Mouse (Mus musculus): ENCODE data around the gene Slc13a2.

The Slc13a2 gene

GRCm38 (mm10) chr11:78397397-78397796 is 24.6 kb downstream of the Slc13a2 start:
- peak; percentile 78 for DNase-seq (ENCODE audit: low read depth, low spot score)

- DNase-seq (ENCODE audit: low read depth, low spot score): no peak
Observed at GRCm38 (mm10) chr11:78396950-78397349, 25.1 kb downstream of the Slc13a2 start.

- DNase-seq (ENCODE audit: low read depth, low spot score): no peak
Observed at GRCm38 (mm10) chr11:78392728-78393127, 29.3 kb downstream of the Slc13a2 start.

GRCm38 (mm10) chr11:78386508-78387043 is 35.4 kb downstream of the Slc13a2 start, which contains the start of gene Foxn1:
Gene Foxn1, minus strand, starts transcription at chr11:78386558.
- DNase-seq (ENCODE audit: low read depth, low spot score): no peak

GRCm38 (mm10) chr11:78385776-78386175 is 36.2 kb downstream of the Slc13a2 start:
- DNase-seq (ENCODE audit: low read depth, low spot score): no peak

GRCm38 (mm10) chr11:78382701-78383100 is 39.3 kb downstream of the Slc13a2 start:
- DNase-seq (ENCODE audit: low read depth, low spot score): no peak

GRCm38 (mm10) chr11:78382286-78382685 is 39.7 kb downstream of the Slc13a2 start:
- no peak for DNase-seq (ENCODE audit: low read depth, low spot score)

- no peak for DNase-seq (ENCODE audit: low read depth, low spot score)
Observed at GRCm38 (mm10) chr11:78380996-78381395, 41.0 kb downstream of the Slc13a2 start.

- no peak for DNase-seq (ENCODE audit: low read depth, low spot score)
Observed at GRCm38 (mm10) chr11:78380351-78380750, 41.7 kb downstream of the Slc13a2 start.

GRCm38 (mm10) chr11:78377549-78378159 is 44.4 kb downstream of the Slc13a2 start:
- peak; percentile 50 for DNase-seq (ENCODE audit: low read depth, low spot score)

GRCm38 (mm10) chr11:78374147-78374546 is 47.9 kb downstream of the Slc13a2 start:
- no peak for DNase-seq (ENCODE audit: low read depth, low spot score)

- no peak for DNase-seq (ENCODE audit: low read depth, low spot score)
Observed at GRCm38 (mm10) chr11:78372610-78373009, 49.4 kb downstream of the Slc13a2 start.

- DNase-seq (ENCODE audit: low read depth, low spot score): no peak
Observed at GRCm38 (mm10) chr11:78372166-78372565, 49.9 kb downstream of the Slc13a2 start.

GRCm38 (mm10) chr11:78371711-78372110 is 50.3 kb downstream of the Slc13a2 start:
- no peak for DNase-seq (ENCODE audit: low read depth, low spot score)

- no peak for DNase-seq (ENCODE audit: low read depth, low spot score)
Observed at GRCm38 (mm10) chr11:78370389-78370788, 51.6 kb downstream of the Slc13a2 start.

GRCm38 (mm10) chr11:78367456-78368225 is 54.4 kb downstream of the Slc13a2 start:
- DNase-seq (ENCODE audit: low read depth, low spot score): no peak

- DNase-seq (ENCODE audit: low read depth, low spot score): no peak
Observed at GRCm38 (mm10) chr11:78364103-78364502, 57.9 kb downstream of the Slc13a2 start.

- no peak for DNase-seq (ENCODE audit: low read depth, low spot score)
Observed at GRCm38 (mm10) chr11:78363309-78364007, 58.6 kb downstream of the Slc13a2 start.

- DNase-seq (ENCODE audit: low read depth, low spot score): no peak
Observed at GRCm38 (mm10) chr11:78360789-78361131, 61.3 kb downstream of the Slc13a2 start.

- DNase-seq (ENCODE audit: low read depth, low spot score): peak; percentile 85
Observed at GRCm38 (mm10) chr11:78360125-78360788, 61.8 kb downstream of the Slc13a2 start.

GRCm38 (mm10) chr11:78358330-78359007 is 63.5 kb downstream of the Slc13a2 start:
- DNase-seq (ENCODE audit: low read depth, low spot score): peak; percentile 78
